Mouse (Mus musculus) forebrain, embryonic 10.5 days (tissue): Measurements from ENCODE around the gene Rasgef1b. TPM values are rescaled to one million over a fixed set of nuclear protein-coding genes. Genes with fewer than 3 reads are reported as not detected.
"Not testable (repeated sequence)": the region's sequence is repeated elsewhere in the genome, so short reads cannot be mapped to it uniquely, and the experiment has no call there.

Source experiments
- DNase-seq: peaks from one replicate; pipeline ENCODE4 v3.0.0-alpha.2; 2017; ENCODE audit warnings: low spot score; ENCODE audit errors: extremely low spot score
- H3K27ac ChIP-seq: fragments of 300-500 bp; sonication (generic); 2 replicates; pipeline ENCODE4 v1.5.1; 2016; ENCODE audit warnings: mild to moderate bottlenecking
- H3K27me3 ChIP-seq: fragments of 300-500 bp; sonication (generic); 2 replicates; pipeline ENCODE4 v1.6.1; 2016; ENCODE audit warnings: mild to moderate bottlenecking; ENCODE audit not compliant: poor library complexity, severe bottlenecking
- H3K36me3 ChIP-seq: fragments of 300-500 bp; sonication (generic); replicated peaks from 2 replicates; pipeline ENCODE4 v1.6.1; 2016; ENCODE audit warnings: mild to moderate bottlenecking, moderate library complexity
- H3K4me1 ChIP-seq: fragments of 300-500 bp; sonication (generic); 2 replicates; pipeline ENCODE4 v1.6.1; 2016
- H3K4me3 ChIP-seq: fragments of 300-500 bp; sonication (generic); 2 replicates; pipeline ENCODE4 v1.5.1; 2016; ENCODE audit warnings: mild to moderate bottlenecking, moderate library complexity
- H3K9me3 ChIP-seq: fragments of 300-500 bp; sonication (generic); 2 replicates; pipeline ENCODE4 v1.6.1; 2016; ENCODE audit warnings: mild to moderate bottlenecking, moderate library complexity
- WGBS: fragments of 180-500 bp; shearing (Covaris S2); methylation state at CpG from one replicate; pipeline ENCODE4 v1.1.7; 2016; 5-methylcytosine and 5-hydroxymethylcytosine counted together
- polyA plus RNA-seq: library from polyadenylated mRNA; unstranded; fragments of >200 nt; fragmentation: Nextera tagmentation; extraction: Ambion mirVana; gene quantifications from 2 replicates; pipeline ENCODE4 v1.2.1, GENCODE M21; 2016

Rasgef1b gene
- polyA plus RNA-seq, 1 experiment from 2014 or later: 9.5 TPM

DNA sequence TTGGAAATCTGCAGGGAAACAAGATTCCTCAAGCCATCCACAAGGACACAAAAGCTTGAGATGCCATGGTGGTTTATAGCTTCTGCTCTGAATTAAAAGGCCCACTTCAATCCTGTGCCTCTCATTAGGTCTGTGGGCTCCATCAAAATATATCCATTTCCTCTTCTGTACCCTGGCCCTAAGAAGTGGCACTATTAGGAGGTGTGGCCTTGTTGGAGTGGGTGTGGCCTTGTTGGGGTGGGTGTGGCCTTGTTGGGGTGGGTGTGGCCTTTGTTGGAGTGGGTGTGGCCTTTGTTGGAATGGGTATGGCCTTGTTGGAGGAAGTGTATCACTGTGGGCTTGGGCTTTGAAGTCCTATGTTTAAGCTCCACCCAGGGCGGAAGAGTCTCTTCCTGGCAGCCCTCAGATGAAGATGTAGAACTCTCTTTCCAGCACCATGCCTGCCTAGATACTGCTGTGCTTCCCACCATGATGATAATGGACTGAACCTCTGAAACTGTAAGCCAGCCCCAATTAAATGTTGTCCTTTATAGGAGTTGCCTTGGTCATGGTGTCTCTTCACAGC, 512.2 kb downstream of the Rasgef1b start:
- not testable (repeated sequence) for H3K27ac ChIP-seq
- 100% methylated on average over 1 of the region's 1 CpGs for WGBS

GRCm38 (mm10) chr5:99215207-99216157, 513.4 kb downstream of the Rasgef1b start:
- H3K36me3 ChIP-seq: peaks cover 36% of the 10 kb centered on the region

More for the DNA sequence above, 512.2 kb downstream of the Rasgef1b start:
- not testable (repeated sequence) for H3K9me3 ChIP-seq, H3K27me3 ChIP-seq, H3K4me3 ChIP-seq, DNase-seq
- Histone ChIP-seq H3K4me1 (peaks cover 16% of the 10 kb centered on the region), H3K36me3 (peaks cover 48% of the 10 kb centered on the region)

GRCm38 (mm10) chr5:99214400-99214799, 514.5 kb downstream of the Rasgef1b start:
- Histone ChIP-seq H3K4me3 (no peak overlapping the region), H3K36me3 (peaks cover 33% of the 10 kb centered on the region), H3K9me3 (peaks cover 4% of the 10 kb centered on the region; the same call in 1 of the 2 replicates), H3K27ac (no peak overlapping the region), H3K27me3 (no peaks in the 10 kb centered on the region), H3K4me1 (peaks cover 16% of the 10 kb centered on the region)
- DNase-seq: no peak
- 91% methylated on average over 6 of the region's 6 CpGs for WGBS

More at GRCm38 (mm10) chr5:99215207-99216157, 513.4 kb downstream of the Rasgef1b start:
- peaks cover 4% of the 10 kb centered on the region; the same call in 1 of the 2 replicates for H3K9me3 ChIP-seq
- H3K27me3 ChIP-seq: no peaks in the 10 kb centered on the region
- WGBS: 59% methylated on average over 7 of the region's 7 CpGs
- H3K27ac ChIP-seq: peak overlapping the region; percentile 53
- H3K4me1 ChIP-seq: peaks cover 16% of the 10 kb centered on the region
- no peak for DNase-seq
- no peak overlapping the region for H3K4me3 ChIP-seq

- H3K36me3 ChIP-seq: peaks cover 21% of the 10 kb centered on the region
- H3K27me3 ChIP-seq: no peaks in the 10 kb centered on the region
- no peak for DNase-seq
- H3K4me1 ChIP-seq: peaks cover 13% of the 10 kb centered on the region
- WGBS: 91% methylated on average over 6 of the region's 6 CpGs
- H3K27ac ChIP-seq: no peak overlapping the region
- H3K9me3 ChIP-seq: peaks cover 4% of the 10 kb centered on the region; the same call in 1 of the 2 replicates
- no peak overlapping the region for H3K4me3 ChIP-seq
Measured at GRCm38 (mm10) chr5:99213211-99213610, 515.7 kb downstream of the Rasgef1b start.

DNA sequence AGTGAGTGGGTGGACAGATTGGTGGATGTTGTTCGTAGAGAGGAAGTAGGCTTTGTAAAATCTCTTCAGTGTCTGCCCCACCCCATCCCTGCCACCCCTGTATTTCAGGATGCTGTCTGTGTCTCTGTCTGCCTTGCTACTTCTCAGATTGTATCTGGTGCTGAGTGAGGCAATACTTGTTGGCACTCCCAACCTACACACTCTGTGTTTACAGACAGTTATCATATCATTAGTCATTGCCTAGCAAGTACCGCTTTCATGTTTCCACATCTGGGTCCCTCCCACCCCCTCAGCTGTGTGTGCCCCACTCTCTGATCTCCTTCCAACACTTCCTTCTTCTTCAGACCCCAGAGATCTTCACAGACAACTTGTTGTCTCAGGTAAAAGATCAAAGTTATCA, 525.4 kb downstream of the Rasgef1b start:
- no peaks in the 10 kb centered on the region for H3K4me1 ChIP-seq
- H3K9me3 ChIP-seq: no peaks in the 10 kb centered on the region
- H3K36me3 ChIP-seq: no peaks in the 10 kb centered on the region
- peaks cover 7% of the 10 kb centered on the region; the same call in 1 of the 2 replicates for H3K27me3 ChIP-seq
- no peak overlapping the region for H3K27ac ChIP-seq
- H3K4me3 ChIP-seq: no peak overlapping the region
- 96% methylated on average over 2 of the region's 2 CpGs for WGBS
- DNase-seq: no peak

GRCm38 (mm10) chr5:99202074-99202837, 526.6 kb downstream of the Rasgef1b start:
- H3K4me1 ChIP-seq: no peaks in the 10 kb centered on the region
- peak; percentile 55 for DNase-seq
- peak overlapping the region; percentile 16; the same call in 1 of the 2 replicates for H3K4me3 ChIP-seq
- H3K36me3 ChIP-seq: no peaks in the 10 kb centered on the region
- H3K9me3 ChIP-seq: no peaks in the 10 kb centered on the region
- WGBS: 60% methylated on average over 15 of the region's 15 CpGs
- peaks cover 7% of the 10 kb centered on the region; the same call in 1 of the 2 replicates for H3K27me3 ChIP-seq
- H3K27ac ChIP-seq: no peak overlapping the region

DNA sequence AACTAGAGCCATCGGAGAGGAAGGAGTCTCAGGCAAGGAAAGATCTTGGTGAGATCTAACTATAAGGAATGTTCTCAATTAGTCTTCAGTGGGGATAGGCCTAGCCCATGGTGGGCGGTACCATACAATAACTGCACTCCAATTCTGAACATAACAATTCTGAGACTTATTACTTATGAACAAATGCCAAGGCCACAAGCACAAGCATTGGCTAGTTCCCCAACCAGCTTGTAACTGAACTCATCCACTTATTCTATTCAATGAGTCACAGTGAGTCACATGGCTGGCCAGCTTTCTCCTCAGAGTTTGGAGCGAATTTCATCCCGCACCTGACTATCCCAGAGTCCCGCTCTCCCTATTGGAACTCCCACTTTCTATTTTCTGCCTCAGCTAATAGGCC, 533.4 kb downstream of the Rasgef1b start:
- no peak for DNase-seq
- Histone ChIP-seq H3K4me3 (no peak overlapping the region), H3K36me3 (no peaks in the 10 kb centered on the region), H3K9me3 (no peaks in the 10 kb centered on the region), H3K27me3 (no peaks in the 10 kb centered on the region), H3K27ac (no peak overlapping the region), H3K4me1 (peaks cover 11% of the 10 kb centered on the region)
- 97% methylated on average over 5 of the region's 5 CpGs for WGBS

GRCm38 (mm10) chr5:99190941-99191800, 537.7 kb downstream of the Rasgef1b start:
- DNase-seq: no peak

DNA sequence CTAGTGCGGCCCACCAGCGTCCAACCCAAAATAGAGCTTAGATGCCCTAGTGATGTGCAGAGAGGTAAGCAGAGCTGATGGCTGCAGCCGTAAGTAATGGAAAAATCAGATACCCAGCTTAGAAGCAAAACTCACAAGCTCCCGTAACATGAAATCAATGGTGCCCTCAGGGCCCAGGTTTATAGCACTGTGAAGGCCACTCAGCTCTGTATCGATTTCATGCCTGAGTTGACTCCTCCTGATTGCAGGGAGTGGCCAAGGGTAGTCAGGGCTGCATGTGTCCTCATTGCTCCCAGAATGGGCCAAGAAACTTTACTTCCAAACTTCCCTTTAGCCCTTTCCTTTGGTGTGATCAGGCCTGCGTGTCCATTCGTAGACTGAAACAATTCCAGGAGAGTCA, 545.2 kb downstream of the Rasgef1b start:
- no peak overlapping the region for H3K4me3 ChIP-seq
- no peaks in the 10 kb centered on the region for H3K36me3 ChIP-seq
- no peak overlapping the region for H3K27ac ChIP-seq
- H3K27me3 ChIP-seq: no peaks in the 10 kb centered on the region
- 88% methylated on average over 7 of the region's 7 CpGs for WGBS
- no peaks in the 10 kb centered on the region for H3K4me1 ChIP-seq
- H3K9me3 ChIP-seq: peaks cover 6% of the 10 kb centered on the region
- no peak for DNase-seq

More at GRCm38 (mm10) chr5:99190941-99191800, 537.7 kb downstream of the Rasgef1b start:
- WGBS: 62% methylated on average over 26 of the region's 26 CpGs
- Histone ChIP-seq H3K27ac (peak overlapping the region; percentile 69; the same call in 1 of the 2 replicates), H3K36me3 (no peaks in the 10 kb centered on the region), H3K27me3 (no peaks in the 10 kb centered on the region), H3K9me3 (no peaks in the 10 kb centered on the region), H3K4me3 (no peak overlapping the region), H3K4me1 (peaks cover 11% of the 10 kb centered on the region)

DNA sequence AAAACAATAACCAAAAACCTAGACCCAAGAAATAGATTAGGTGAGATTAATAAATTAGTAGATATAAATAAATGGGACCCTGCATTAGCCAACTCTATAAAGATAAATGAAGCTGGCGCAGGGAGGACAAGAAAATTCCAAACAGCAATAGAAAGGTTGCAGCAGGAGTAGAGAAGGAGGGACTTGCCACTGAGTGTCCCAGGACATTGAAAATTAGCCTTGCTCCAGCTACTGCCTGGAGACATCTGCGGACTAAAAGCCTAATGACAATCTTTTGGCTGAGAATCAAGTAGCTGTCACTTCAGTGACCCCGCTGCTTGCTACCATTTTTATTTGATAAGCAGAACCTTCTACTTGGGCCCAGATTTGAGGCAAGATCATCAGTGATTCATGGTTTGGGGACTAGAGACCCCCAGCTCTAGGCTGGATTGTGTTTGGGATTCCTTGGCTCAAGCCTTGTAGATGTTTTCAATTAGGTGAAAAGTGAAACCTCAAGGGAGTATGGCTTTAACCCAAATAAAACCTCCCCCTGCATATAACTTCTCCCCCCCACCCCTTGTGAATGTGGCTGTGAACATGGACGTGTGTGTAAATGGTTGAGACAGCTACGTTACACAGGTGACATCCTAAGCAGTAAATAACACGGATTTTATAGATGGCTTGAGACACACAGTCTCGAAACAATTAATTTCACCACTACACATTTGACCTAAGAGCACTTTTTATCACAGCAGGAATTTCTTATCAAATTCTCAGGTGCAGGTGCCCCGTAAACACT, 554.1 kb downstream of the Rasgef1b start:
- no peak overlapping the region for H3K4me3 ChIP-seq
- no peaks in the 10 kb centered on the region for H3K36me3 ChIP-seq
- DNase-seq: no peak
- H3K9me3 ChIP-seq: peaks cover 4% of the 10 kb centered on the region; the same call in 1 of the 2 replicates
- no peaks in the 10 kb centered on the region for H3K27me3 ChIP-seq
- no peaks in the 10 kb centered on the region for H3K4me1 ChIP-seq
- 88% methylated on average over 8 of the region's 8 CpGs for WGBS
- H3K27ac ChIP-seq: no peak overlapping the region

DNA sequence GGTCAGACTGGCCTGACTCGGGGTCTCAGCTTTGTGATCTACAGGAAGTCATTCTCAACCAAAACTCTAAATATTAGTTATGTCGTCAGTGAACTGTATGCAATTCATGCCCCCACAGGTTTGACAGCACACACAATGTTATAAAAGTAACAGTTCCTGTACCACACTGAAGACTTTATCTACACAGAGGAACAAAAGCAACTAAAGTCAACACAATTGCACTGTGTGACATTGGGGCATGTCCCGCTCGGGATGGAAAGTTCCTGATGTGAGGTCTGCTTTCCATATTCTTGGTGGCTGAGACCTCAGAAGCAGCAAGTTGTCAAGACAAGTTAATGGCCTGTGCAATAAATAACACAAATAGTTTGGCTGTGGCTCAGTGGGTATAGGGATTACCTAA, 559.0 kb downstream of the Rasgef1b start:
- no peaks in the 10 kb centered on the region for H3K36me3 ChIP-seq

More for the DNA sequence above, 559.0 kb downstream of the Rasgef1b start:
- Histone ChIP-seq H3K4me3 (no peak overlapping the region), H3K4me1 (no peaks in the 10 kb centered on the region), H3K27me3 (no peaks in the 10 kb centered on the region), H3K27ac (no peak overlapping the region), H3K9me3 (no peaks in the 10 kb centered on the region)
- DNase-seq: no peak
- 94% methylated on average over 4 of the region's 4 CpGs for WGBS
